Comparison of ENCODE assay signal across 8 mouse cellular contexts in genomic region chr3:84038981-84039645, GRCm38 (mm10). TPM values are rescaled to one million over a fixed set of nuclear protein-coding genes. Genes with fewer than 3 reads are reported as not detected.
DNase-seq lines count a peak whose midpoint lies in the region; ATAC-seq and TF ChIP-seq lines count a peak whose summit lies in the region.

No protein-coding gene starts in this region.

- H3K4me2 ChIP-seq in heart, embryonic 16.5 days (ENCODE audit: low read depth, low read length), result peak overlapping the region; percentile 93
- H3K4me2 ChIP-seq in lung, embryonic 14.5 days, result peak overlapping the region; percentile 97
- peak overlapping the region; percentile 83 for H3K4me2 ChIP-seq in neural tube, embryonic 13.5 days

- in situ Hi-C loops in ES-E14 (cut with MboI; ENCODE audit: low sequenced_read_pairs in 2 of 2, unreplicated experiment in 2 of 2), result no loop called here

- no peak for TF ChIP-seq CTCF in bone marrow macrophage, adult 2 months (IDR thresholded peaks at IDR 0.05; ENCODE audit: low read depth, low read length)
- no peak for TF ChIP-seq CTCF in lung, embryonic 14.5 days (IDR thresholded peaks at IDR 0.05; ENCODE audit: low read depth)

- ATAC-seq in heart, embryonic 16.5 days (replicated peaks; ENCODE audit: extremely low read depth, insufficient read depth, low FRiP score), result peak; percentile 15; the same call in 1 of the 2 replicates
- peak; percentile 39 for ATAC-seq in lung, embryonic 14.5 days (ENCODE audit: insufficient read depth)
- ATAC-seq in neural tube, embryonic 13.5 days (ENCODE audit: low read depth), result peak; percentile 48

- H3K9me3 ChIP-seq in ES-E14 (ENCODE audit: control insufficient read depth, insufficient read depth, low read depth, low read length), result no peaks in the 10 kb centered on the region
- no peaks in the 10 kb centered on the region for H3K9me3 ChIP-seq in erythroblast, embryonic 14.5 days (ENCODE audit: control insufficient read depth, low read length)
- no peaks in the 10 kb centered on the region for H3K9me3 ChIP-seq in heart, embryonic 16.5 days (replicated peaks; ENCODE audit: control insufficient read depth, low read length)
- no peaks in the 10 kb centered on the region for H3K9me3 ChIP-seq in lung, embryonic 14.5 days (ENCODE audit: low read depth, low read length)
- H3K9me3 ChIP-seq in neural tube, embryonic 13.5 days, result no peaks in the 10 kb centered on the region

- TF ChIP-seq POLR2A in bone marrow macrophage, adult 2 months (IDR thresholded peaks at IDR 0.05; ENCODE audit: borderline replicate concordance, low read depth, low read length), result no peak

- no peak for DNase-seq in ES-E14 (ENCODE audit: low read depth, low spot score)
- DNase-seq in kidney, postnatal 10 days, result peak; percentile 62
- peak; percentile 63 for DNase-seq in lung, embryonic 14.5 days
- peak; percentile 60 for DNase-seq in testis, postnatal 14 days (ENCODE audit: low spot score)

- peak overlapping the region; percentile 98 to 99 for H3K4me3 ChIP-seq in ES-E14 (ENCODE audit: insufficient read depth in 1 of 2, low read depth in 1 of 2, low read length in 2 of 2, poor library complexity in 1 of 2, severe bottlenecking in 1 of 2)
- H3K4me3 ChIP-seq in bone marrow macrophage, adult 2 months (ENCODE audit: insufficient read depth, low read length), result peak overlapping the region; percentile 81
- H3K4me3 ChIP-seq in erythroblast, embryonic 14.5 days (replicated peaks), result peak overlapping the region; percentile 82
- H3K4me3 ChIP-seq in heart, embryonic 16.5 days (ENCODE audit: low read length), result peak overlapping the region; percentile 80
- H3K4me3 ChIP-seq in lung, embryonic 14.5 days (ENCODE audit: low read depth, low read length), result peak overlapping the region; percentile 90
- peak overlapping the region; percentile 89 for H3K4me3 ChIP-seq in neural tube, embryonic 13.5 days

- no peaks in the 10 kb centered on the region for H3K4me1 ChIP-seq in ES-E14 (ENCODE audit: control insufficient read depth in 2 of 2, insufficient read depth in 2 of 2, low read length in 2 of 2, poor library complexity in 1 of 2)
- peaks cover 15% of the 10 kb centered on the region for H3K4me1 ChIP-seq in bone marrow macrophage, adult 2 months (ENCODE audit: control insufficient read depth, insufficient read depth, low read length)
- peaks cover 85% of the 10 kb centered on the region for H3K4me1 ChIP-seq in erythroblast, embryonic 14.5 days (ENCODE audit: control insufficient read depth)
- H3K4me1 ChIP-seq in heart, embryonic 16.5 days (ENCODE audit: control insufficient read depth, insufficient read depth, low read length), result peaks cover 13% of the 10 kb centered on the region
- H3K4me1 ChIP-seq in lung, embryonic 14.5 days (ENCODE audit: insufficient read depth), result peaks cover 5% of the 10 kb centered on the region; the same call in 1 of the 2 replicates
- peaks cover 50% of the 10 kb centered on the region for H3K4me1 ChIP-seq in neural tube, embryonic 13.5 days (replicated peaks)

- peak overlapping the region; percentile 96 for H3K9ac ChIP-seq in ES-E14 (ENCODE audit: insufficient read depth, low read depth, low read length, poor library complexity, severe bottlenecking)
- H3K9ac ChIP-seq in heart, embryonic 16.5 days (ENCODE audit: low read length), result peak overlapping the region; percentile 98
- peak overlapping the region; percentile 92 for H3K9ac ChIP-seq in lung, embryonic 14.5 days
- H3K9ac ChIP-seq in neural tube, embryonic 13.5 days, result peak overlapping the region; percentile 99

- H3K27me3 ChIP-seq in erythroblast, embryonic 14.5 days (ENCODE audit: control insufficient read depth), result no peaks in the 10 kb centered on the region
- no peaks in the 10 kb centered on the region for H3K27me3 ChIP-seq in heart, embryonic 16.5 days (ENCODE audit: control insufficient read depth, insufficient read depth, low read length)
- no peaks in the 10 kb centered on the region for H3K27me3 ChIP-seq in lung, embryonic 14.5 days (ENCODE audit: insufficient read depth, low read length)
- no peaks in the 10 kb centered on the region for H3K27me3 ChIP-seq in neural tube, embryonic 13.5 days

- H3K36me3 ChIP-seq in ES-E14 (ENCODE audit: control insufficient read depth, insufficient read depth, low read length, poor library complexity, severe bottlenecking), result no peaks in the 10 kb centered on the region
- peaks cover 28% of the 10 kb centered on the region for H3K36me3 ChIP-seq in erythroblast, embryonic 14.5 days (ENCODE audit: control insufficient read depth)
- no peaks in the 10 kb centered on the region for H3K36me3 ChIP-seq in heart, embryonic 16.5 days (ENCODE audit: control insufficient read depth, insufficient read depth)
- H3K36me3 ChIP-seq in lung, embryonic 14.5 days (ENCODE audit: insufficient read depth), result no peaks in the 10 kb centered on the region
- H3K36me3 ChIP-seq in neural tube, embryonic 13.5 days, result 0 out of 2 replicates have a peak, but pooled peaks cover 3% of the 10 kb centered on the region

- WGBS in heart, embryonic 16.5 days, result 1% methylated on average over 42 of the region's 42 CpGs
- under 1% methylated on average over 42 of the region's 42 CpGs for WGBS in lung, embryonic 14.5 days
- under 1% methylated on average over 42 of the region's 42 CpGs for WGBS in neural tube, embryonic 13.5 days

- no peak overlapping the region for H3K27ac ChIP-seq in ES-E14 (ENCODE audit: insufficient read depth, low read depth, low read length, poor library complexity, severe bottlenecking)
- peak overlapping the region; percentile 81 for H3K27ac ChIP-seq in bone marrow macrophage, adult 2 months (ENCODE audit: insufficient read depth, low read depth, low read length)
- H3K27ac ChIP-seq in heart, embryonic 16.5 days (ENCODE audit: low read length), result peak overlapping the region; percentile 89
- H3K27ac ChIP-seq in lung, embryonic 14.5 days (ENCODE audit: low read depth), result peak overlapping the region; percentile 95
- H3K27ac ChIP-seq in neural tube, embryonic 13.5 days (replicated peaks), result peak overlapping the region; percentile 95

TF ChIP-seq in ES-E14, 5 proteins besides CTCF, POLR2A, EP300 and RAD21:
- no peak for TF ChIP-seq MAFK (IDR thresholded peaks at IDR 0.05; ENCODE audit: insufficient read depth, low read depth, low read length)

RNA-seq across cellular contexts. Expression of gene Tmem131l, which starts 0.9 kb away (rescaled TPM):
- total RNA-seq in ES-E14 (2012; rRNA removed), result 31.5 and 49.3 TPM in 2 replicates
- polyA plus RNA-seq in bone marrow macrophage, adult 2 months (2012; ENCODE audit: insufficient read depth, insufficient read length, missing spikeins), result 49.9 and 57.5 TPM in 2 replicates
- 9.3 and 10.8 TPM in 2 replicates for polyA plus RNA-seq in erythroblast, embryonic 14.5 days (2012)
- 35.5 and 47.8 TPM in 2 replicates for polyA plus RNA-seq in heart, embryonic 16.5 days (2015; fragmentation: Nextera tagmentation; extraction: Ambion mirVana)
- polyA plus RNA-seq in lung, embryonic 14.5 days (2014; fragmentation: Nextera tagmentation; extraction: Ambion mirVana), result 59.5 and 61.9 TPM in 2 replicates
- 75.1 and 75.3 TPM in 2 replicates for polyA plus RNA-seq in neural tube, embryonic 13.5 days (2015; fragmentation: Nextera tagmentation; extraction: Ambion mirVana)
